18 mouse cellular contexts compared by ENCODE assay signal in the genomic region with DNA sequence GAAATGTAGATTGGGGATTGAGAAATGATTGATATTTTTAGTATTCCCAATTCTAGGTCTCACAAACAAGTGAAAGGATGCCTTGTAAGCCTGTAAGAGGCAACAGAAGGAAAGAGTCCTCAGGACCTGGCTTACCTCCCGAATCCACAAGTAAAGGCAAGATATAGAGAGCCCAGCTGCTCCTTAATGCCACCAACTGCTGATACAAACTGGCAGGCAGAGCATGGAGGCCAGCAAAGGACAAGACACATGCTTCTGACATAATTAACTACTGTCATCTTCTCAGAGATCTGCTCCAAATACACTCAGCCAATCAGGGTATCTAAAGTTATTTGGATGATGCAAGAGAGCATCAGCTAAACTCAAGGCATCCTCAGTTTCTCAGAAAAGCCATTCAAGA.
A peak's percentile ranks its signal among the peaks of the same experiment; 100 is the strongest.
DNase-seq lines count a peak whose midpoint lies in the region; ATAC-seq lines count a peak whose summit lies in the region.
"Had no signal": no experiment of that assay in that cellular context is flagged by ENCODE, and none has a peak within 500 bp of the region (broad histone marks: within the 10 kb centered on the region; RNA-seq: fewer than 3 reads in every experiment).

No protein-coding gene starts in this region.

- 0 out of 2 replicates have a peak, but pooled peaks have one; percentile 29 for ATAC-seq in forebrain, embryonic 15.5 days (replicated peaks)
- ATAC-seq in forebrain, embryonic 11.5 days (replicated peaks; ENCODE audit: low FRiP score): no peak
- no peak for ATAC-seq in megakaryocyte, adult 5-6 weeks (ENCODE audit: poor library complexity, severe bottlenecking)
- ATAC-seq: lung, postnatal 0 days had no signal

- H3K4me1 ChIP-seq in forebrain, embryonic 15.5 days: no peaks in the 10 kb centered on the region
- no peaks in the 10 kb centered on the region for H3K4me1 ChIP-seq in forebrain, embryonic 11.5 days (replicated peaks; ENCODE audit: control insufficient read depth, insufficient read depth, low read length)
- H3K4me1 ChIP-seq: hindbrain, embryonic 15.5 days; limb, embryonic 10.5 days; megakaryocyte, embryonic 14.5 days; neural tube, embryonic 15.5 days had no signal

- H3K27ac ChIP-seq in forebrain, embryonic 15.5 days (replicated peaks): no peak overlapping the region
- H3K27ac ChIP-seq in forebrain, embryonic 11.5 days (ENCODE audit: low read depth, low read length): no peak overlapping the region
- H3K27ac ChIP-seq: heart, adult 2 months; hindbrain, embryonic 15.5 days; limb, embryonic 10.5 days; liver, embryonic 14.5 days; neural tube, embryonic 15.5 days had no signal

- 56% methylated on average over 1 of the region's 1 CpGs for WGBS in forebrain, embryonic 15.5 days
- 74% methylated on average over 1 of the region's 1 CpGs for WGBS in forebrain, embryonic 11.5 days

- no peak overlapping the region for H3K9ac ChIP-seq in forebrain, embryonic 15.5 days (replicated peaks)
- H3K9ac ChIP-seq in forebrain, embryonic 11.5 days (ENCODE audit: low read length): no peak overlapping the region
- H3K9ac ChIP-seq: hindbrain, embryonic 15.5 days; liver, embryonic 14.5 days; neural tube, embryonic 15.5 days had no signal

- DNase-seq in forebrain, embryonic 11.5 days (ENCODE audit: low spot score): no peak
- peak; percentile 36 to 67 for DNase-seq in right cerebral cortex, postnatal 10 days (ENCODE audit: low spot score in 2 of 2)
- DNase-seq in right cerebral cortex, postnatal 36 days (ENCODE audit: low spot score in 2 of 2): no peak
- peak; percentile 34 for DNase-seq in layer of hippocampus, adult 11-12 months (ENCODE audit: low spot score)
- peak; percentile 6 for DNase-seq in telencephalon, adult 2 months (ENCODE audit: low read depth, low spot score)
- no peak for DNase-seq in gastrocnemius, postnatal 25 days
- DNase-seq: adrenal gland, postnatal 14 days; heart, adult 2 months; kidney, adult 18-20 months; thymus, postnatal 4 days had no signal

- no peaks in the 10 kb centered on the region for H3K9me3 ChIP-seq in forebrain, embryonic 15.5 days
- H3K9me3 ChIP-seq in forebrain, embryonic 11.5 days (ENCODE audit: control insufficient read depth, low read length): no peaks in the 10 kb centered on the region
- H3K9me3 ChIP-seq: hindbrain, embryonic 15.5 days; limb, embryonic 10.5 days; megakaryocyte, embryonic 14.5 days; neural tube, embryonic 15.5 days had no signal

- no peak overlapping the region for H3K4me3 ChIP-seq in forebrain, embryonic 15.5 days
- H3K4me3 ChIP-seq in forebrain, embryonic 11.5 days (ENCODE audit: low read depth, low read length): no peak overlapping the region
- H3K4me3 ChIP-seq: heart, adult 2 months; hindbrain, embryonic 15.5 days; limb, embryonic 10.5 days; megakaryocyte, embryonic 14.5 days; neural tube, embryonic 15.5 days had no signal

- no peaks in the 10 kb centered on the region for H3K36me3 ChIP-seq in forebrain, embryonic 15.5 days
- H3K36me3 ChIP-seq in forebrain, embryonic 11.5 days (ENCODE audit: control insufficient read depth, insufficient read depth, low read length): no peaks in the 10 kb centered on the region
- H3K36me3 ChIP-seq: hindbrain, embryonic 15.5 days; limb, embryonic 10.5 days; neural tube, embryonic 15.5 days had no signal

- H3K4me2 ChIP-seq in forebrain, embryonic 15.5 days (replicated peaks): no peak overlapping the region
- H3K4me2 ChIP-seq in forebrain, embryonic 11.5 days (ENCODE audit: low read depth, low read length, severe bottlenecking): no peak overlapping the region
- H3K4me2 ChIP-seq: hindbrain, embryonic 15.5 days; neural tube, embryonic 15.5 days had no signal

- H3K27me3 ChIP-seq in forebrain, embryonic 15.5 days: no peaks in the 10 kb centered on the region
- no peaks in the 10 kb centered on the region for H3K27me3 ChIP-seq in forebrain, embryonic 11.5 days (ENCODE audit: control insufficient read depth, insufficient read depth, low read length)
- H3K27me3 ChIP-seq: hindbrain, embryonic 15.5 days; megakaryocyte, embryonic 14.5 days; neural tube, embryonic 15.5 days had no signal

Comparison
In these comparisons a context has a peak if more than half of its experiments do, and no peak if none do; other contexts are left out.
1. DNase-seq: peak in right cerebral cortex, postnatal 10 days (2 of 2), layer of hippocampus, adult 11-12 months (single experiment) and telencephalon, adult 2 months (single experiment); none in forebrain, embryonic 11.5 days (single experiment), right cerebral cortex, postnatal 36 days (0 of 2) and gastrocnemius, postnatal 25 days (single experiment).